Mouse (Mus musculus) bone marrow macrophage, adult 2 months (primary cell): ENCODE results near the gene Cep97. TPM values are rescaled to one million over a fixed set of nuclear protein-coding genes. Genes with fewer than 3 reads are reported as not detected.
A peak's percentile ranks its signal among the peaks of the same experiment; 100 is the strongest.

Experiments used
- H3K27ac ChIP-seq: 2 replicates; pipeline ENCODE4 v1.5.1; 2012; ENCODE audit warnings: low read depth, low read length; ENCODE audit not compliant: insufficient read depth
- H3K4me1 ChIP-seq: 2 replicates; pipeline ENCODE4 v1.6.1; 2012; ENCODE audit warnings: low read length; ENCODE audit not compliant: control insufficient read depth, insufficient read depth
- H3K4me3 ChIP-seq: 2 replicates; pipeline ENCODE4 v1.5.1; 2012; ENCODE audit warnings: mild to moderate bottlenecking, low read length, moderate library complexity; ENCODE audit not compliant: insufficient read depth
- CTCF ChIP-seq: IDR thresholded peaks from 2 replicates; pipeline ENCODE4 v1.5.1; 2012; ENCODE audit warnings: low read depth, mild to moderate bottlenecking, low read length, moderate library complexity
- POLR2A ChIP-seq: IDR thresholded peaks from 2 replicates; pipeline ENCODE4 v1.6.1; 2012; ENCODE audit warnings: mild to moderate bottlenecking, low read depth, low read length, borderline replicate concordance
- polyA plus RNA-seq: library from polyadenylated mRNA; stranded (reverse); fragments of >200 nt; gene quantifications from 2 replicates; pipeline ENCODE4 v1.2.4, GENCODE M21; 2012; ENCODE audit not compliant: missing spikeins, insufficient read depth, insufficient read length

Gene Cep97
- 3.5 and 4.8 TPM in 2 replicates for polyA plus RNA-seq

DNA sequence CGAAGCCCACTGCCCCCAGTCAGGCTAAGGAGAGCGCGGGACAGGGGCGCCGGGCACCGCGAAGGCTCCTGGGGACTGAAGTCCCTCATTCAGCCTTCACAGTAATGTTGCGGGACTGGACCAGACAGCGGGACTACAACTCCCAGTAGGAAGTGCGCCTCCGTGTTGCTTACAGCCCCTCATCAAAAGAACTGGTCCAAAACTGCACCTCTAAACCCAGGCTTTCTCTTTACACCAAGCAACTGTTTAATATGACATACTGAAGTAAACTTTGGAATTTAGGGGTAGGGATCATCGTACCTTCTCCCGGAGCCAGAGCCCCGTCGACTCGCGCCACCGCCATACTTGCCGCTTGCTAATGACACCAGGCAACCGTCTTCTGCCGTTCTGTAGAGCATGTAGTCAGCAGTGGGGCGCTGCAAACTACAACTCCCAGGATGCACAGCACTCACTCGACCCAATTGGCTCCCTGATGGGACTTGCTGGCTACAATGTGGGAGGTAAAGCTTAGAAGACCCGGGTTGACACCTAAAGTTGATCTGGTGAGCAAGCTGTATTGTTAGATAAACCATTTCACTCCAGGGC, at the start of gene Cep97:
Cep97 (minus strand) TSS at position 403 of the 585 bp plus-strand sequence.
- TF ChIP-seq CTCF = no peak
- Histone ChIP-seq H3K4me3 (peak within 1 kb of the TSS; percentile 69), H3K4me1 (no peaks in the 10 kb centered on the region), H3K27ac (no peak within 1 kb of the TSS)

DNA sequence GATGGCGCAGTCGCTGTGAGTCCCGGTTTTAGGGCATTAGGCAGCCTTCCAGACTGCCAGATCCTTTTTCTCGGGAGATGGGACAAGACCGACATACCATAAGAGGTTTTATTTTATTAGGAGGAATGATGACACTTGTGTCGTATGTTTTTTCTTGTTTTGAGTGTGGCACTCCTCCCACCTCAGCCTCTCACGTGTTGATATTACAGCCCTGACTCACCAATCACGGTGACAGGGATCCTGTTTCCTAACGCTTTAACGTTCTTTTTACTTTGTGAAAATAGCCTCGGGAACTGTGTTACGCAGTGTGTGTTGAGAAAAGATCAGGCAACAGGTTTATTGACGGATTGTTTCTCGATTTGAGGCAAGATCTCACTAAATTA, 40.2 kb upstream of the Cep97 start:
- H3K4me3 ChIP-seq = peak overlapping the region; percentile 100
- H3K27ac ChIP-seq = peak overlapping the region; percentile 42
- peaks cover 18% of the 10 kb centered on the region for H3K4me1 ChIP-seq
- TF ChIP-seq CTCF = no peak
- TF ChIP-seq POLR2A = no peak

- H3K4me1 ChIP-seq = peaks cover 18% of the 10 kb centered on the region
- peak overlapping the region; percentile 100 for H3K4me3 ChIP-seq
- TF ChIP-seq POLR2A (no peak), CTCF (no peak)
- peak overlapping the region; percentile 70 for H3K27ac ChIP-seq
Measured at GRCm38 (mm10) chr16:55974256-55974902, 39.7 kb upstream of the Cep97 start.

- peak within 1 kb of the TSS; percentile 70 for H3K27ac ChIP-seq
- peak within 1 kb of the TSS; percentile 100 for H3K4me3 ChIP-seq
- H3K4me1 ChIP-seq = peaks cover 14% of the 10 kb centered on the region
- no peak for TF ChIP-seq CTCF
- TF ChIP-seq POLR2A = no peak
Measured at GRCm38 (mm10) chr16:55973431-55974255, 39.0 kb upstream of the Cep97 start, which contains the start of gene Zbtb11. TSS of gene Zbtb11 (plus strand) at chr16:55973883.

DNA sequence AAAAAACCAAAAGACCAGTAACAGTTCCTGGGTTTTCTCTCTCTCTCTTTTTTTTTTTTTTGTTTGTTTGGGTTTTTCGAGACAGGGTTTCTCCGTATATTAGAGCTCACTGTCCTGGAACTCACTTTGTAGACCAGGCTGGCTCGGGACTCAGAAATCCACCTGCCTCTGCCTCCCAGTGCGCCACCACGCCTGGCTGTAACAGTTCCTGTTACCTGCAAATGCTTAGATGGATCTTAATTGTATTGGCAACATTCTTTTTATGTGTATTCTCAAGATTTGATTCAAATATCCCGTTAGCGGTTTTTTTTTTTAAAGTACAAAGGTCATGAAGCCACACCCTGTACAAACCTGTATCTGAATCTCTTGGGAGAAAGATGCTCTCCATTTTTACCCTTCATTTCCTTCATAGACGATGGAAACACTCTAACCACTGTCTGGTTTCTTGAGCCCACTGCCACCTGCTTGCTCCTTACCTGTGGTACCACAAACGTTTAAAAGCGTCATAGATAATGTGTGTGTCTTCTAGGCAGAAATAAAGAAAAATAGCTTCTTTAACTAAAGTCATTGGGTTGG, 38.1 kb upstream of the Cep97 start:
- Histone ChIP-seq H3K4me3 (peak overlapping the region; percentile 100), H3K4me1 (peaks cover 14% of the 10 kb centered on the region), H3K27ac (peak overlapping the region; percentile 46)
- TF ChIP-seq POLR2A (no peak), CTCF (no peak)

DNA sequence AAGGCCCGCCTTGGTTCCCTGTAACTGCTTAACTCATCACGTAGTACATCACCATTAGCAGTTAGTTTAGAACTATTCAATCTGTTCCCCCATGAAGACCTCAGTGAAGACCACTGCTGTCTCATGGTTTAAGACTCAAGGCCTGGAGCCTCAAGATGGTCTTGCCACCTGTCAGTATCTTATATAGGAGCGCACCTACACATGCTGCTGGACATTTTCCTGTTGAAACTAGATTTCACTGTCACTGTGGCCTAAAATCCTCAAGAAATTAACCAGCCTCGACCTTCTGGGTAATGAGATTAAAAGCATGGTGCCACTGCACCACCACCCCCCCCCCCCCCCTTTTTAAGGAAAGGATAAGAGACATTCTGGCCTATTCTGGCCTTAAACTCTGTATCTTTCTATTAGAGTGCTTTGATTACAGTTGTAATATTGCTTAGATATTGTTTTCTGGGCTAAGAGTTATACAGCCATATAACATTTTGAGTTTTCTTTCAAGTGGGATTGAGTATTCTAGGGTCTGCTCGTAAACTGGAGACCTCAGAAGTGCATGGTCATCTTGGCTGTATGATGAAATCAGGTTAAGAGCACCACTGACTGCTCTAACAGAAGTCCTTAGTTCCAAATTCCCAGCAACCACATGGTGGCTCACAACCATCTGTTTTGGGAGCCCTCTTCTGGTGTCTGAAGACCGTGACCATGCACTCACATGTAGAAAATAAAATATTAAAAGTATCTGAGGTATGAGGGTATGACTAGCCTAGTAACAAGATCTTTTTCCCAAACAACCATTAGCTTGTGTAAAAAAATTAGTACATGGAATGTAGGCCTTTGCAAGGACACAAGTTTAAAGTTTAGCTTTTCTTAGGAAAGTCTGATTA, 37.3 kb upstream of the Cep97 start:
- Histone ChIP-seq H3K4me1 (peaks cover 14% of the 10 kb centered on the region), H3K4me3 (no peak overlapping the region), H3K27ac (no peak overlapping the region)
- TF ChIP-seq POLR2A (no peak), CTCF (no peak)

- no peak overlapping the region for H3K27ac ChIP-seq
- TF ChIP-seq POLR2A (no peak), CTCF (no peak)
- no peak overlapping the region for H3K4me3 ChIP-seq
- H3K4me1 ChIP-seq = peaks cover 10% of the 10 kb centered on the region; the same call in 1 of the 2 replicates
Measured at GRCm38 (mm10) chr16:55970416-55970815, 35.8 kb upstream of the Cep97 start.

DNA sequence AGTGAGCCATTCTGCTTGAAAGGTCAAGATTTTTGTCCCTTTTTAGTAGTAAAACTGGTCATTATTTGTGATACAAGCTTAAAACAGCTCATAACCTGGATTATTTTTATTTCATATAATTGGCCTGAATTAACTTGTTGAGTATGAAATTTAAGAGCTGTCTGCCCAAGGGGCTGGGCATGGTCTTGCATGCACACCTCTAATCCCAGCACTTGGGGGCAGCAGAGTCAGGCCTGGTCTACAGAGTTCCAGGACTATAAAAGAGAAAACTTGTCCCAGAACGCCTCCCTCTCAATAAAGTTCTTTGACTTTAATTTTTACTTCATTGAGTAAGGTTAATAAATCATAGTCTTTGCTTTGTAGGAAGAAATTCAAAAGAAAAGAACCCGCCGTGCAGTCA, 34.5 kb upstream of the Cep97 start:
- H3K4me3 ChIP-seq = no peak overlapping the region
- no peak for TF ChIP-seq CTCF
- no peak for TF ChIP-seq POLR2A
- no peak overlapping the region for H3K27ac ChIP-seq
- H3K4me1 ChIP-seq = peaks cover 12% of the 10 kb centered on the region; the same call in 1 of the 2 replicates

DNA sequence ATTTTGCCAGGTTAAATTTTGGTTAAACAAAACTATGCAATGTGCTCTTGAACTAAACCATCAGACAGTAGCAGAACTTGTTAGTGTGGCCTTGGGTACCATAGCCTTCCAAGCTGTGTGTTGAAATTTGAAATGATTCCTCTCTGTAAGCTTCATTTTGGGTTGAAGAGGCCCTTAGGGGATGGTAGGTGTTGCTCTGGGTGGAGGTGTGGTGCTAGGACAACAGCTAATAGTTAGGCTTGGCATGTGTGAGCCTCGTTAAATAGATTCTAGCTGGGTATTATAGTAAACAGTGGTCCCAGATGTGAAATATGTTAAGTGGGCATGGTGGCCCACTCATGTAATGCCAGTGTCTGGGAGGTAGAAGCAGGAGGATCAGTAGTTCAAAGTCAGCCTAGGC, 32.6 kb upstream of the Cep97 start:
- H3K27ac ChIP-seq = 0 out of 2 replicates have a peak overlapping the region, but pooled peaks have one; percentile 72
- no peak for TF ChIP-seq POLR2A
- no peak for TF ChIP-seq CTCF
- peak overlapping the region; percentile 74 for H3K4me3 ChIP-seq
- peaks cover 12% of the 10 kb centered on the region; the same call in 1 of the 2 replicates for H3K4me1 ChIP-seq
